Mouse (Mus musculus): ENCODE results near the gene Ywhae. TPM values are rescaled to one million over a fixed set of nuclear protein-coding genes. Genes with fewer than 3 reads are reported as not detected.

Gene Ywhae
- polyA plus RNA-seq, 1 experiment from 2014 or later: 1,665 TPM

GRCm38 (mm10) chr11:75769206-75769605 is 36.5 kb downstream of the Ywhae start:
- ATAC-seq (ENCODE audit: low FRiP score) (peak; percentile 95), DNase-seq (ENCODE audit: low spot score, missing footprints) (peak; percentile 96)
- Histone ChIP-seq H3K4me1 (ENCODE audit: control insufficient read depth, insufficient read depth, low read length) (peaks cover 4% of the 10 kb centered on the region; the same call in 1 of the 2 replicates), H3K36me3 (ENCODE audit: control insufficient read depth, insufficient read depth, low read length) (peaks cover 9% of the 10 kb centered on the region; the same call in 1 of the 2 replicates), H3K9ac (ENCODE audit: low read length) (no peak overlapping the region), H3K27me3 (ENCODE audit: control insufficient read depth, insufficient read depth, low read length) (no peaks in the 10 kb centered on the region), H3K27ac (ENCODE audit: low read depth, low read length) (no peak overlapping the region), H3K4me3 (ENCODE audit: low read depth, low read length) (no peak overlapping the region), H3K4me2 (no peak overlapping the region; the same call in 1 of the 2 replicates), H3K9me3 (ENCODE audit: control insufficient read depth, low read length) (no peaks in the 10 kb centered on the region)
- 0% methylated on average over 23 of the region's 23 CpGs for WGBS

GRCm38 (mm10) chr11:75772562-75772961 is 39.9 kb downstream of the Ywhae start:
- Histone ChIP-seq H3K4me2 (no peak overlapping the region), H3K4me3 (ENCODE audit: low read depth, low read length) (no peak overlapping the region), H3K9me3 (ENCODE audit: control insufficient read depth, low read length) (no peaks in the 10 kb centered on the region), H3K27me3 (ENCODE audit: control insufficient read depth, insufficient read depth, low read length) (no peaks in the 10 kb centered on the region), H3K36me3 (ENCODE audit: control insufficient read depth, insufficient read depth, low read length) (no peaks in the 10 kb centered on the region), H3K4me1 (ENCODE audit: control insufficient read depth, insufficient read depth, low read length) (peaks cover 4% of the 10 kb centered on the region; the same call in 1 of the 2 replicates), H3K9ac (ENCODE audit: low read length) (no peak overlapping the region), H3K27ac (ENCODE audit: low read depth, low read length) (no peak overlapping the region)
- DNase-seq (ENCODE audit: low spot score, missing footprints) (no peak), ATAC-seq (ENCODE audit: low FRiP score) (no peak)
- 77% methylated on average over 5 of the region's 5 CpGs for WGBS

GRCm38 (mm10) chr11:75775919-75776318 is 43.2 kb downstream of the Ywhae start:
- Histone ChIP-seq H3K4me2 (no peak overlapping the region), H3K4me3 (ENCODE audit: low read depth, low read length) (no peak overlapping the region), H3K4me1 (ENCODE audit: control insufficient read depth, insufficient read depth, low read length) (no peaks in the 10 kb centered on the region), H3K9ac (ENCODE audit: low read length) (no peak overlapping the region), H3K27ac (ENCODE audit: low read depth, low read length) (no peak overlapping the region), H3K9me3 (ENCODE audit: control insufficient read depth, low read length) (no peaks in the 10 kb centered on the region), H3K36me3 (ENCODE audit: control insufficient read depth, insufficient read depth, low read length) (no peaks in the 10 kb centered on the region), H3K27me3 (ENCODE audit: control insufficient read depth, insufficient read depth, low read length) (no peaks in the 10 kb centered on the region)
- WGBS: 90% methylated on average over 1 of the region's 1 CpGs
- DNase-seq (ENCODE audit: low spot score, missing footprints) (no peak), ATAC-seq (ENCODE audit: low FRiP score) (no peak)

GRCm38 (mm10) chr11:75781919-75782318 is 49.2 kb downstream of the Ywhae start:
- Histone ChIP-seq H3K27ac (ENCODE audit: low read depth, low read length) (no peak overlapping the region), H3K4me1 (ENCODE audit: control insufficient read depth, insufficient read depth, low read length) (no peaks in the 10 kb centered on the region), H3K27me3 (ENCODE audit: control insufficient read depth, insufficient read depth, low read length) (no peaks in the 10 kb centered on the region), H3K4me2 (no peak overlapping the region), H3K36me3 (ENCODE audit: control insufficient read depth, insufficient read depth, low read length) (no peaks in the 10 kb centered on the region), H3K9me3 (ENCODE audit: control insufficient read depth, low read length) (no peaks in the 10 kb centered on the region), H3K9ac (ENCODE audit: low read length) (no peak overlapping the region), H3K4me3 (ENCODE audit: low read depth, low read length) (no peak overlapping the region)
- DNase-seq (ENCODE audit: low spot score, missing footprints) (peak; percentile 94), ATAC-seq (ENCODE audit: low FRiP score) (peak; percentile 52; the same call in 1 of the 2 replicates)
- WGBS: 27% methylated on average over 6 of the region's 6 CpGs

GRCm38 (mm10) chr11:75783799-75784198 is 51.1 kb downstream of the Ywhae start:
- Histone ChIP-seq H3K4me3 (ENCODE audit: low read depth, low read length) (no peak overlapping the region), H3K9ac (ENCODE audit: low read length) (no peak overlapping the region), H3K9me3 (ENCODE audit: control insufficient read depth, low read length) (no peaks in the 10 kb centered on the region), H3K27me3 (ENCODE audit: control insufficient read depth, insufficient read depth, low read length) (no peaks in the 10 kb centered on the region), H3K4me1 (ENCODE audit: control insufficient read depth, insufficient read depth, low read length) (no peaks in the 10 kb centered on the region), H3K27ac (ENCODE audit: low read depth, low read length) (no peak overlapping the region), H3K36me3 (ENCODE audit: control insufficient read depth, insufficient read depth, low read length) (no peaks in the 10 kb centered on the region), H3K4me2 (no peak overlapping the region)
- DNase-seq (ENCODE audit: low spot score, missing footprints) (peak; percentile 37), ATAC-seq (ENCODE audit: low FRiP score) (no peak)
- WGBS: 88% methylated on average over 5 of the region's 5 CpGs

- Histone ChIP-seq H3K4me1 (ENCODE audit: control insufficient read depth, insufficient read depth, low read length) (no peaks in the 10 kb centered on the region), H3K4me3 (ENCODE audit: low read depth, low read length) (no peak overlapping the region), H3K27me3 (ENCODE audit: control insufficient read depth, insufficient read depth, low read length) (no peaks in the 10 kb centered on the region), H3K9ac (ENCODE audit: low read length) (no peak overlapping the region), H3K36me3 (ENCODE audit: control insufficient read depth, insufficient read depth, low read length) (no peaks in the 10 kb centered on the region), H3K4me2 (no peak overlapping the region), H3K27ac (ENCODE audit: low read depth, low read length) (no peak overlapping the region), H3K9me3 (ENCODE audit: control insufficient read depth, low read length) (no peaks in the 10 kb centered on the region)
- no peak for ATAC-seq (ENCODE audit: low FRiP score)
- 77% methylated on average over 8 of the region's 8 CpGs for WGBS
- DNase-seq (ENCODE audit: low spot score, missing footprints): no peak
Measured at GRCm38 (mm10) chr11:75785897-75786296, 53.2 kb downstream of the Ywhae start.

GRCm38 (mm10) chr11:75792535-75792934 is 59.9 kb downstream of the Ywhae start:
- no peaks in the 10 kb centered on the region for H3K36me3 ChIP-seq (ENCODE audit: control insufficient read depth, insufficient read depth, low read length)
- H3K27me3 ChIP-seq (ENCODE audit: control insufficient read depth, insufficient read depth, low read length): peaks cover 40% of the 10 kb centered on the region
- no peak overlapping the region for H3K4me2 ChIP-seq
- DNase-seq (ENCODE audit: low spot score, missing footprints) (no peak), ATAC-seq (ENCODE audit: low FRiP score) (no peak)
- H3K27ac ChIP-seq (ENCODE audit: low read depth, low read length): no peak overlapping the region
- H3K4me1 ChIP-seq (ENCODE audit: control insufficient read depth, insufficient read depth, low read length): peaks cover 12% of the 10 kb centered on the region; the same call in 1 of the 2 replicates
- no peak overlapping the region for H3K9ac ChIP-seq (ENCODE audit: low read length)
- no peak overlapping the region for H3K4me3 ChIP-seq (ENCODE audit: low read depth, low read length)
- no peaks in the 10 kb centered on the region for H3K9me3 ChIP-seq (ENCODE audit: control insufficient read depth, low read length)
- 81% methylated on average over 5 of the region's 5 CpGs for WGBS

- H3K36me3 ChIP-seq (ENCODE audit: control insufficient read depth, insufficient read depth, low read length): no peaks in the 10 kb centered on the region
- no peak for DNase-seq (ENCODE audit: low spot score, missing footprints)
- no peak overlapping the region for H3K9ac ChIP-seq (ENCODE audit: low read length)
- no peak overlapping the region for H3K4me3 ChIP-seq (ENCODE audit: low read depth, low read length)
- 62% methylated on average over 5 of the region's 5 CpGs for WGBS
- H3K4me2 ChIP-seq: no peak overlapping the region
- ATAC-seq (ENCODE audit: low FRiP score): no peak
- H3K4me1 ChIP-seq (ENCODE audit: control insufficient read depth, insufficient read depth, low read length): peaks cover 12% of the 10 kb centered on the region; the same call in 1 of the 2 replicates
- no peak overlapping the region for H3K27ac ChIP-seq (ENCODE audit: low read depth, low read length)
- peaks cover 40% of the 10 kb centered on the region for H3K27me3 ChIP-seq (ENCODE audit: control insufficient read depth, insufficient read depth, low read length)
- no peaks in the 10 kb centered on the region for H3K9me3 ChIP-seq (ENCODE audit: control insufficient read depth, low read length)
Measured at GRCm38 (mm10) chr11:75793351-75793750, 60.7 kb downstream of the Ywhae start.

- peak overlapping the region; percentile 48 for H3K4me2 ChIP-seq
- peaks cover 12% of the 10 kb centered on the region; the same call in 1 of the 2 replicates for H3K4me1 ChIP-seq (ENCODE audit: control insufficient read depth, insufficient read depth, low read length)
- no peak overlapping the region for H3K27ac ChIP-seq (ENCODE audit: low read depth, low read length)
- H3K9me3 ChIP-seq (ENCODE audit: control insufficient read depth, low read length): no peaks in the 10 kb centered on the region
- peak overlapping the region; percentile 36 for H3K4me3 ChIP-seq (ENCODE audit: low read depth, low read length)
- DNase-seq (ENCODE audit: low spot score, missing footprints) (peak; percentile 93), ATAC-seq (ENCODE audit: low FRiP score) (peak; percentile 35; the same call in 1 of the 2 replicates)
- H3K36me3 ChIP-seq (ENCODE audit: control insufficient read depth, insufficient read depth, low read length): no peaks in the 10 kb centered on the region
- WGBS: 5% methylated on average over 44 of the region's 45 CpGs
- H3K27me3 ChIP-seq (ENCODE audit: control insufficient read depth, insufficient read depth, low read length): peaks cover 40% of the 10 kb centered on the region
- H3K9ac ChIP-seq (ENCODE audit: low read length): peak overlapping the region; percentile 39; the same call in 1 of the 2 replicates
Measured at GRCm38 (mm10) chr11:75794602-75795320, 62.1 kb downstream of the Ywhae start.

Measured in midbrain, embryonic 11.5 days (tissue).